Mouse (Mus musculus): ENCODE measurements around the gene Alox15.
"Not testable (repeated sequence)": the region's sequence is repeated elsewhere in the genome, so short reads cannot be mapped to it uniquely, and the experiment has no call there.

Alox15 gene

DNA sequence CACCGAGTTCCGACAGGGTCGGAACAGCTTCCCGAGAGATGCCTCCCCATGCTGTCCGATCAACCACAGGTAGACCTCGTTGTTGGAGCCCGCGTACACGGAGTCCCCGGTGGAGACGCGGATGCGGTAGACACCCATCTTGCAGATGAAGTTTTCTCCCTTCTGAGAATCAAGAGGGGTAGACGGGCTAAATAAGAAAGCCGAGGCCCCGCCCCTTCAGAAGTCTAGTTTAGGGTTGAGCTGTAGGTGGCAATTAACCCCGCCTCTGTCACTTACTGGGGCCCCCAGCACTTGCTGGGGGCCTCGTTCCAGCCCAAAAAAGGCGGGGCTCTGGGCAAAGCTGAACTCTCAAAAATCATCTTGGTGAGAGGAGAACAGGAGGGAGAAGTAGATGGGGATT lies at the start of gene Alox15:
Alox15 (minus strand) TSS at position 164 of the 400 bp plus-strand sequence.
- no peak for DNase-seq (ENCODE audit: low spot score in 2 of 2)

DNA sequence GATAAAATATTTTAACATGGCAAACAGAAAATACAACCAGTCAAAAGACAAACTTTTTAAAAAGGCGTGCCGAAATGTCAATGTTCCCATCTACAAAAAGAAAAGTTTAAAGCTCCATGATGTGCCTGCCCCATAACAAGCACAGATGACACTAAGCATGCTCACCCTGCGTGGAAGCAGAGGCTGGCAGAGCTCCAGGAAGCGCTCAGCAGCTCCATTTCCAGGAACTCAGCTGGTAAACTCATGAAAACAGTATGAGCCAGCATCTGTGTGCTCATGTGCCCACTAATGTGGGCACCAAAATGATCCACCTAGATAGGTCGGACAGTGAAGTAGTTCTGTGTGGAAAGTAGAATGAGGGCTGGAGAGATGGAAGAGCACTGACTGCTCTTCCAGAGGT lies 37.6 kb upstream of the Alox15 start:
- no peak for DNase-seq (ENCODE audit: low spot score in 2 of 2)

DNA sequence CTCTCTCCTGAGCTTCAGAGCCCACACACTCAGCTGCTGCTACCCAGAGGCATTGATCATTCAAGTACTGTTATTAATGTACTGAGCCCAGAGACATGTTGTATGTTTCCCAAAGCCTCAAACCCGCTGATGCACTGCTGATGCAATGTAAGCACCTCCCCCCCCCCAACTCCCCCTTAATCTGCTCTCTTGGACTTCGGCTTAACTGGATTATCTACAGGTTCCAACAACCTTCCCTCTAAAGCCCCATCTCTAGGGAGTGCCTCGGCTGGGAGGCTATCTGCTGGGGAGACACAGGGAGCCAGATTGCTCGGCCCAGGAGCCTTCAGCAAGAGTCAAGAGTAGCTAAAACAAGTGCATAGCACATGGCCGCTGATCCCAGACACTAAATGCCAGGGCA lies 35.6 kb upstream of the Alox15 start:
- DNase-seq (ENCODE audit: low spot score in 2 of 2), result no peak

DNA sequence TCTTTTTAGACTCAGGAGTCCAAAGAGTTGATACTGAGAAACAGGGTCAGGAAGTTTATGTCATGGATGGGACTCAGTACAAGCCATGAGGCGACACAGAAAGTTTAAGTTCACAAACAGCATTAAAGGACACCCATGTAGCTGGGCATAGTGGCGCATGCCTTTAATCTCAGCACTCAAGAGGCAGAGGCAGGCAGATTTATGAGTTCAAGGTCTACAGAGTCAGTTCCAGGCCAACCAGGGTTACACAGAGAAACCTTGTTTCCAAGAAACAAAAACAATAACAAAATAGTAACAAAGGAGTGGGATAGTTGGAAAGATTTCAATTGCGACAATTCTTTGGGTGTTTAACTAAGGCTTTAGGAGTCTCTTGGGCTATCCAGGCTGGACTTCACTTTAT lies 32.3 kb upstream of the Alox15 start:
- no peak for DNase-seq (ENCODE audit: low spot score in 2 of 2)

DNA sequence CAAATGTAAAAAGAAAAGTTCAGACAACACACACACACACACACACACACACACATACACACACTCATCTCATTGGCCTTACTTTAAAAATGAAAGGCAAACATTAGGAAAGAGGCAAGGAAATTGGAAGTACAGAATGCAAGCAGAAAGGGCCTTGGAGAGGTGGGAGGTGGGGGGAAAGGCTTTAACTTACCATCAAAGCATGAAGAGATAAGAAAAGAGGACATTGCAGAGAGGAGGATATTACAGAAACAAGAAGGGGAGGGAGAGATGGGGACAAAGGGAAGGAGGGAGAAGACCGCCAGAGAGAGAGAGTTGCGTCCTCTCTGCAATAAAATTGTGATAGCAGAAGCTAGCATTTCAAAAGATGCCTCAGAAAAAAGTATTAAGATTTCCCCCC lies 29.5 kb upstream of the Alox15 start:
- DNase-seq (ENCODE audit: low spot score in 2 of 2), result no peak

DNA sequence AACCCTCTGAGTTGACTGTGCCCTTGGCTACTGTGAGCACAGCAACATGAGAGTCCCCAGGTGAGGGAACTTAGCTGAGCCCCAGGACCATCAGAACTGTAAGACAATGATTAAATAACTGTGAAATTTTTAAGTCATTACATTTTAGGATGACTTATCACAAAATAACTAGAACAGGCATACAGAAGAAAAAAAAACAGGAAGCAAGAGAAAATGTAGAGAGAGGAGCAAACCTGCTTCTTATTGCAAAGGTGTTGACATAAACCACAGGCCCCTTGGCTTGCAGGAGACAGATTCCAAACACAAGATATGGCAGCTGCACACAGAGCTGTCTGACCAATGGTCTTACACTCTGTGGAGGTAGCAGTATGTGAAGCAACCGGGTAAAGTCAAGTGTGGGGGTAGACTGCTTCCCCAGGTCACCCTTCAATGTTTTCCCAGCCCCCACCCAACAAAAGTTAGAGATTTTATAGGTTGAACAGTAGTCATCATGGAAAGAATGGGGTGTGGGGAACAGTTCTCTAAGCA lies 28.7 kb upstream of the Alox15 start:
- DNase-seq (ENCODE audit: low spot score in 2 of 2), result no peak

DNA sequence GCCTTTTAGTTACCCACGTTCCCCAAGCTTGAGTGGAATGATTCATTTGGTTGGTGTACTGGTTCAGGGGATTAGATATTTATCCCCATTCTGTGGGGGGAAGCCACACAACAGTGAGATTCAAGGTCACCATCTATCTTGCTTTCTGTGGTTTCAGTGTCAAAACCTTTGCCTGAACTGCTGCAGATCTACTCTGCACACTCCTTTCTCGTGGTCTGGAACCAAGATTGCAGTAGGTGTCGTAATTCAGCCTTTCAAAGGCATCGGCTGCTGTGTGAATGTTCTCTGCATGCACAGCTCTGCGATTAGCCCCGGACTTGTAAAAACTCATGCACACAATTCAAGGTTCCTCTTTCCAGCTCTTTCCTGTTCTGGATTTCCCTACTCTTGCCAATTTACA lies 24.2 kb upstream of the Alox15 start:
- DNase-seq (ENCODE audit: low spot score in 2 of 2), result no peak

DNA sequence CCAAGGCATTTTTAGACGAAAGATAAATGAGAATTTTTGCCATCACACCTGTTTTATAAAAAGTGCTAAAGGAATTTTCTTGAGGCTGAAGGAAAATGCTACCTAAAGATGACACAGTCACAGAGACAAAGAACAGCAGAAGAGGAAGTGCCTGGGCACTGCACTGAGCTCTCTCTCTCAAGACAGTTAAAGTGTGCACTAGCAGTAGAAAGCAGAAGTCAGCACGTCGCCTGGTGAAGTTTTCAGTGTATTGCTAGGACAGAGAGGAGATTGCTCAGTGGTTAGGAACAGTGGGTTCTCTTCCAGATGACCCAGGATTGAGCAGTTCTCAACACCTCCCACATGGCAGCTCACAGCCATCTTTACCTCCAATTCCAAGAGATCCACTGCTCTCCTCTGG lies 22.5 kb upstream of the Alox15 start:
- DNase-seq (ENCODE audit: low spot score in 2 of 2), result no peak

DNA sequence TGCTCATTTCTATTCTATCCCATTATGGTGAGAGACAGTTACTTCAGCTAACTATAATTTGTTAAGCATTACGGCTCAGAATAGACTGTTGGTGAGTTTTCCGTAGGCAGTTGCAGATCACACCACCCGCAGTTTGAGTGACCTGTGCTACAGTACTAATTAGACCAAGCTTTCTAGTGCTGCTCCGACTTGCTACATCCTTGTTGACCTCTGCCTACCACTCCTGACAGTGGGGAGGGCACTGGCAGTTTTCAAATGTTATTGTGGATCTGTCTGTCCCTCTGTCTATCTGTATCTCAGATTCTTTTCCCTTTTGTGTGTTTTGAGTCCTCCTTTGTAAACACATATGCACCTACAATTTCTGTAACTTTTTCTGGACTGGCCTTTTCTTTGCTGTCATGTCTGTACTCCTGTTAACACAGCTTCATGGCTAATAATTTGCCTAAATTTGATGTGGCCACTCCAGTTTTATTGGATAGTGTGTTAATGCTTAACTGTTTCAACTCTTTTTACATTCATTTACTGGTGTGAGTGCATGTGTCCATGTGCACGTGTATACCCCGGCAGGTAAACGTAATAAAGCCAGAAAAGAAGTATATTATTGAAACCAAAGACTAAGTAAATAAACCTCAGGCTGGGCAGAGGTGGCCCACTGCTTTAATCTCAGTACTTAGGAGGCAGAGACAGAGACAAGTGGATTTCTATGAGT lies 21.2 kb upstream of the Alox15 start:
- DNase-seq (ENCODE audit: low spot score in 2 of 2), result no peak

DNA sequence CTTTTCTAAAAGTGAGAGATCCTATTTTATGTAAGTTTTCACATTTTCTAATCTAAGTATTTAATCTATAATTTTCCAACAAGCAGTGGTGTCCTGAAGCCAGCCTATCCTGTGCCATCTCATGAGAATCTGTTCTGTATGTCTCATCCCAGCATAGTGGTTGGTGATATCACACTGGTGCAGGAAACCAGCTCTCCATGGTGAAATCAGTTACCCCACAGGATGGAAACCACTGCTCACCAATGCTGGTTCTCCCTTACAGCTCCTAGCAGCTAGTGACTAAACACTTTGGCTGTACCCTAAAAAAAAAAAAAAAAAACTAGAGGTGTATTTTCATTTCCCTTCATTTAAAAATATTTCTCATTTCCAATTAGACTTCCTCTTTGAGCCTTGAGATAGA lies 20.6 kb upstream of the Alox15 start:
- DNase-seq (ENCODE audit: low spot score in 2 of 2), result no peak

DNA sequence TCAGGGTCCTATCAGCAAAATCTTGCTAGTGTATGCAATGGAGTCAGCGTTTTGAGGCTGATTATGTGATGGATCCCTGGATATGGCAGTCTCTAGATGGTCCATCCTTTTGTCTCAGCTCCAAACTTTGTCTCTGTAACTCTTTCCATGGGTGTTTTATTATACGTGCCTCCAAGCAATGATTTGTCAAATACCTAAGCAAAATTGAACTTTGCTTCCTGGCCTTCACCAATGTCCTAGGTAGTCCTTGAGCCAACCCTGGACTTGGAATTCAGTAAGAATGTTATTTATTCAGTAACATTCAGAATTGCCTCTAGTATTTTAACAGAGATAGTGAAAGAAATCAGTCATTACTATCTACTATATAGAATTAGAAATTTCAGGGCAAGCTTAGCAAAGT lies 16.8 kb upstream of the Alox15 start:
- DNase-seq (ENCODE audit: low spot score in 2 of 2), result not testable (repeated sequence)

DNA sequence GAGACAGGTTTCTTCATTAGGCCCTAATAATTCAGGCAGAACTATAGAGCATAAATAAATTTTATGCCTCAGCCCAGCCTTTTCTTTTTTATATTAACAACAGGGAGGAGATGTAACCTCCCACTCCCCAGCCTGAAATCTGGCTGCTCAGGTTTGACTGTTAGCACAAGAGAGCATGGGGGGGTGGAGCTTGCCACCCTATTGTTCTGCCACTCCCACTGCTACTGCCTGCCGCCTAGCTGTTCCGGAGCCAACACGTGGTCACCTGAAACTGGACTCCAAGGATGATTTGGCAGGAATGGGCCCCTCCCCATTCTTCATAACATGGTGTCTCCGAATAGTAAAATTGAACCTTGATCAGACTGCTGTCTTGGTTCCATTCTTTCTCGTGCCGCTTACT lies 15.9 kb upstream of the Alox15 start:
- DNase-seq (ENCODE audit: low spot score in 2 of 2), result not testable (repeated sequence)

DNA sequence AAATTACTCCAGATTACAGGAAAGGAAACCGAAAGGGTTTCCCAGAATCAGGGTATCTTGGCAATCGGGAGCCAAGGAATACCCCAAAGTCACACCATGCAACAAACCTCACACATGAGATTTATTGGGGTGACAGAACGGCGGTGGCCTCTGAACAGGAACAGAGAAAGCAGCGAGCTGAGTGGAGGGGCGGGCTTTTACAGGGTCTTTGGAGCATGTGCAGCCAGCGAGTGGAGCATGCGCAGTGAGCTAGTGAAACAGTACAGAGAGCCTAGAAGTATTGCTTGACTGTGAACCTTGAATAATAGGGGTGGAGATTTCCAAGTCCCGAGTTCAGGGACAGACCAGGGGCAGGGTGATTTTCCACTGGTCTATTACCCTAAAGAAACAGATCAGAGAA lies 3.2 kb downstream of the Alox15 start:
- no peak for DNase-seq (ENCODE audit: low spot score in 2 of 2)

DNA sequence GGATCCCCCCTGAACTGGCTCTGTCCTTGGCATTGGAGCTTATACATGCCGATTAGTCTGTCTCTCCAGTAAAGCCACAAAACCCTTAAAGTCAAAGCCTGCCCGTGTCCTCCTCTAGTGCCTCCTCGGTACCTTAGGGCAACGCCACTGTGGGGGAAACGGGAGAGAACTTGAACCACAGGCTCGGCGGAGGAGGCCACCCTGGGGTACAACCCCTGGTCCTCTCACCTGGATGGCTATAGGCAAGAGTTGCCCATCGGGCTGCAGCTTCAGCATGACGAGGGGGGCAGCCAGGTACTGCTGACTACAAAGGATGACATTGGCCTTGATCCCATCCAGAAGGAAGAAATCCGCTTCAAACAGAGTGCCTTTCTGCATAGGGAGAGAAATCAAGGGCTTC lies 4.0 kb downstream of the Alox15 start:
- no peak for DNase-seq (ENCODE audit: low spot score in 2 of 2)

DNA sequence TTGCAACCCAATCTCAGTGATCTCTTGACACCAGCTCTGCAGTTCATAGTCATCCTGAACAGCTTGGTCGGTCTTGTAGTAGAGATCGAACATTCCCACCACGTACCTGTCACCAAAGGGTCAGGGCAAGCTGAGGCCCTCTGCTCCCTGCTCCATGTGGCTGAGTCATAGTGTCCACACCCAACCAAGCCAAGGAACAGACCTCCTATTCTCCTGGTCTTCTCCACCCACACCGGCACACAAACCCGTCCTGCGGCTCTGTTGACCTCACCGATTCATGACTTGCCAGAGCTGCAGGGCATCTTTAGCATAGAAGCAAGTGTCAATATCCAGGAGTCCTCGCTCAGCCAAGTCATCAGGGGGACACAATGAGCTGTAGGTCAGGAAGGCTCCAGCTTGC lies 6.3 kb downstream of the Alox15 start:
- no peak for DNase-seq (ENCODE audit: low spot score in 2 of 2)

DNA sequence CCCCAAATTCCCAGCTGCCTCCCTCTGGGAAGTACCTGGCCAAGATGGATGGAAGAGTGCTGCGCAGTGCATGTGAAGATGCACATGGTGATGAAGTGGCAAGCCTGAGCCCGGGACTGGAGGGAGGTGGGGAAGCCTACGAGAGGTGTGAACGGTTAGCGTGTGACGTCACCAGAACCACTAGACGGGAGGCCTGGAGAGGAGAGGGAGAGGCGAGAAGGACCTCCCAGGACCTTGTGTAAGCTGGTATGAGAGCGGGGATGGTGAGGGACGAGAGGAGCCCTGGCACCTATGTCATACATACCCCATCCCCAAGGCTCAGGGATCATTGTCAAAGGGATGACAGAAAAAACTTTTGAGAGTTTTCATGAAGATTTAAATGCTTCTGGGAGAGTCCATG lies 6.8 kb downstream of the Alox15 start:
- DNase-seq (ENCODE audit: low spot score in 2 of 2), result no peak

DNA sequence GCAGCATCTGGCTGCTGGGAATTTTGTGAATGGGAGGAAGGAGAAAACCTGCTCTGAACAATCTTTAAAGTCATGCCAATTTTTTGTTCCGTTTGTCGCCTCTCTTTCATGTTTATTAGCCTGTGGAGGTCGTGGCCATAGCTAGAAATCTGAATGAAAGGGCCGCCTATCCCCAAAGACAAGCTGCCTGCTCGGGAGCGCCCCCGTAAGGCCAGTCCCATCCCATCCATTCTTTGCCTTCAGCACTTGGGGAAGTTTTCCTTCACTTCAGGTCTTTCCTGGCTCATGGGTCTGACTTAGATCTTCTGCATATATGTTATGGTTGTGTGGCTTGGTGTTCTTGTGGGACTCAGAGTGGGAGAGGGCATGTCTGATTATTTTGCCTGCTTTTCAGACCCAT lies 12.3 kb downstream of the Alox15 start:
- no peak for DNase-seq (ENCODE audit: low spot score in 2 of 2)

DNA sequence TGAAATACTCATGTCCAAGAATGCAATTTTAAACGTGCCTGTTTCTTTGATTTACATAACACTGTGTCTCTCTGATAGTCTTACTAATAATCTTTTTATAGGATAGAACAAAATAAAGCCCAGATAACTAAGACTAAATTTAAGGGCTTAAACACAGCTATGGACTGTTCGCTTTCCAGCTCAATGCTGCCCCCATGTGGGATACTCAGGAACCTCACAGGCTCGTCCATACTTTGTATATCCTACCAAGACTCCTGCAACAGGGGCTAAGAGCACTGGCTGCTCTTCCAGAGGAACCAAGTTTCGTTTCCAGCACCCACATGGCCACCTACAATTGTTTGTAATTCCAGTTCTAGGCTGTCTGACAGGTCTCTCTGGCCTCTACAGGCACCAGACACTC lies 17.4 kb downstream of the Alox15 start:
- peak in 1 of 2 experiments; percentile 57 for DNase-seq (ENCODE audit: low spot score in 2 of 2)

DNA sequence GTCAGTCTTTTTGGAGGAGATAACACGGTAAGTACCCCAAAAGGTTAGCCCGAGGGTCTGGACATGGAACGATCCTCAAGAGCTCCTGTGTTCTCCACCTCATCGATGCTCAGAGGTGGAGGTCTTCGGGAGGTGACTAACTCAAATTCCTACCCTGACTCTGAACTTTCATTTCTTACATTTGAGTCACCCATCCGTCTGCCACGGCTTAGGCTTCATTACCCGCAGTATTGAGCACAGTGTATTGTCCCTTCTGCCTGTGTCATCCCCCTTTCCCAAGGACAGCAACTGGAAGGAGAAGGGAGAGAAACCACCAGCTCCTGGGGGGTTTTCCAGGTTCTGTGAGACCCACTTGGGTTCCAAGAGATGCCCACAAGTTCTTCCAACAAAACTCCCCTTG lies 27.1 kb downstream of the Alox15 start:
- no peak for DNase-seq (ENCODE audit: low spot score in 2 of 2)

DNA sequence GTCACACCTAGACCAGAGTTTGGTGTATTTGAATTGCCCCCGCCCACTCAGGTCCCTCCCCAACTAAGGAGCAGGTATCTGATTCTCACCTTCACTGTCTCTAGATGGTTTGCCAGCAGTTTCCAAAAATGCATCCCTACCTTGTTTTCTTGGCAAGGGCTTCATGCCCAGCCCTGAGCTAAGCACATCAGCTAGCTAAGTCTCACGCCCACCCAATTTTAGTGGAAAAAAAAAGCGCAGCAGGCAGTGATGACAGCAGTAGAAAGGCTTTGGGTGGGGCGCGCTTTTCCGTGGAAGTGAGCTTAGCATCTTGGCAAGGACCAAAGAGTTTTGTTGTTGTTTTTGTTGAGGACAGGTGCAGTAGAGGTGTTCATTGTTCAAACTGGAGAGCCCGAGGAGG lies 29.3 kb downstream of the Alox15 start, which contains the start of gene Alox12e:
Alox12e (minus strand) TSS at position 101 of the 400 bp plus-strand sequence.
- DNase-seq (ENCODE audit: low spot score in 2 of 2), result no peak

DNA sequence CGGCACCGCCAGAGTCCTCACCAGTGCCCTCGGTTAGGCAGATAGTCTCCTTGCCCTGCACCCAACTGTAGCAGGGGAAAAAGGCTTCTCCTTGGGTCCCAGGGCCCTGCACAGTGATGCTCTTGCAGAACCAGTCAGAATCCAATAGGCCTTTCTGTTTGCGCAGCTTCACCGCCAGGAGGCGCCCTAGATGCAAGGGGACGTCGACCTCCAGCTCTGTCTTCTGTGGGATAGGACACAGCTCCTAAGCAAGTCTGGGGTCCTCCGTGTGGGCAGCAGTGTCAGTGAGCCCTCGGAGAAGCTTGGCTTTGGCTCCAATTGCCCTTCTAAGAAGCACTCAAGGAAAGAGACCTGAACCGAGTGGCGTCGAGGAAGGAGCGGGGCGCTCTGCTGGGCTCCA lies 30.2 kb downstream of the Alox15 start:
- DNase-seq (ENCODE audit: low spot score in 2 of 2), result no peak

DNA sequence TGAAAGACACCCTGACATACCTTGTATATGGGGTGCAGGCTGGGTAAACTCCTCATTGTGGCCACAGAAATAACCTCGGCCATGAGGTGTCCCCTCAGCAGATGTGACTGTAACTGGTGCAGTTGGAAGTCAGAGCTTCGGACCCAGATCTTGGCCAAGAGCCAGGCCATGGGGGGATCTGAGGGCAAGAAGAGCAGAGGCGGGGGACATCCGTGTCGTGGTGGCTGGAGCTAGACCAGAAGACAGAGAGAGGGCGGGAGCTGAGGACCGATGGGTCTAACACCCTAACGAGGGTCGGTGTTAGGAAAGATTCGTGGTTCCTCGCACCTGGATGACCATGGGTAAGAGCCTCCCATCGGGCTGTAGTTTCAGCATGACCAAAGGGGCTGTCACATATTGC lies 32.2 kb downstream of the Alox15 start:
- no peak for DNase-seq (ENCODE audit: low spot score in 2 of 2)

DNA sequence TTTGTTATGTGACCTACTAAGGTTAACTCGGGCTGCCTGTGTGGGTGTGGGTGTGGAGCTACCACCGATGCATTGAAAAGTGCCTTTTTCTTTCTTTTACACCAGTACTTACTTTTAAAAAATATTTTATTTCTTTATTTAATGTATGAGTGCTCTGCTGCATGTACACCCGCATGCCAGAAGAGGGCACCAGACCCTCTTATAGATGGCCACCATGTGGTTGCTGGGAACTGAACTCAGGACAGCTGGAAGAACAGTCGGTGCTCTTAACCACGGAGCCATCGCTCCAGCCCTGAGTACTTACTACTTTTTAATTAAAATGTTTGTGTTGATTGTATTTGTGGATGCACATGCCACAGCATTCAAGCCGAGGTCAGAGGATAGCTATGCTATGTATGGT lies 38.0 kb downstream of the Alox15 start:
- no peak for DNase-seq (ENCODE audit: low spot score in 2 of 2)

DNA sequence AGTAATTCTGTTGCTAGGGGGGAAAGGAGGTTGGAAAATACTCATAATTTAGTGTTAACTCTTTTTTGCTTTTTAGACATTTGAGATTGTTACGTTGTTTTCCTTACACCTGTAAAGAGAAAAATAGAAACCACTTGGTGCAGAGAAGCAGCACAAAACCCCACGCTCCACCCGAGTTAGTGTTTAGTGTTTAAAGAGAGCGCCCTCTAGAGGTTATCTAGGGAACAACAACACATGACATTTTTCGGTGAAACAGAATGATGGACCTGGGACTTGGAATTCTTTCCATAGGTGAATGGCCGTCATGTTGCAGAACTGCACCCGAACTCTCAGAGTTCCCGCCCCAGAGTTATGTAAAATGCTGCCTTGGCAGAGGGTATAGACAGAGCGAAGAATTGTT lies 42.5 kb downstream of the Alox15 start:
- no peak for DNase-seq (ENCODE audit: low spot score in 2 of 2)

Measured in frontal cortex, postnatal 10 days (tissue).